Mouse (Mus musculus) forebrain, embryonic 13.5 days (tissue): ENCODE data around the gene Pgap1. TPM values are rescaled to one million over a fixed set of nuclear protein-coding genes. Genes with fewer than 3 reads are reported as not detected.

Source experiments
- polyA plus RNA-seq: library from polyadenylated mRNA; unstranded; fragments of >200 nt; fragmentation: Nextera tagmentation; extraction: Ambion mirVana; gene quantifications from 2 replicates; pipeline ENCODE4 v1.2.1, GENCODE M21; 2015

Pgap1 gene
- polyA plus RNA-seq, 1 experiment from 2014 or later: 26.7 TPM

Other genes starting within 250 kb of the Pgap1 start
- gene Gtf3c3, start 118.7 kb downstream of the Pgap1 start, polyA plus RNA-seq: 22.7 and 26.5 TPM in 2 replicates